Mouse (Mus musculus): ENCODE results near the gene Ints1. TPM values are rescaled to one million over a fixed set of nuclear protein-coding genes. Genes with fewer than 3 reads are reported as not detected.

Ints1 gene
- polyA plus RNA-seq, 1 experiment from 2014 or later: 33.2 TPM

DNA sequence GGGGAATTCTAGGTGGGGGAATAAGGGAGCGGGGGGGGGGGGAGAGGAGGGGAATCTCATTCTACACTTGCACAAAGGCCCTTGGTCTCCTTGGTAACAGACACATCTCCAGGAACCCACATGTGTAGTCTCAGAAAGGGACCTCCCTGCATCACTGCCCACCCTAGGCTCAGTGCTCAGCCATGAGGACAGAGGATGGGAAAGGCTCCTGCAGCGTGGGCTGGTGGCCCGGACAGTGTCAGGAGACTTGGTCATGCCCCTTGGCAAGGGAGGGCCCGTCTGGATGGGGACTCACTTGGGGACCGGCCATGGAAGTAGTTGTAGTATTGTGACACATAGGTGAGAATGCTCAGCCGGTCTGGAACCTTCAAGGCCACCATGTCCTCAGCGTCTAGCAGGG lies 56.5 kb downstream of the Ints1 start:
- H3K27me3 ChIP-seq (ENCODE audit: control insufficient read depth, insufficient read depth, low read depth, low read length): no peaks in the 10 kb centered on the region
- no peak overlapping the region for H3K4me3 ChIP-seq (ENCODE audit: low read depth, low read length)
- H3K36me3 ChIP-seq (ENCODE audit: control insufficient read depth, insufficient read depth, low read length): peaks cover 8% of the 10 kb centered on the region
- ATAC-seq: peak; percentile 69
- H3K4me1 ChIP-seq (ENCODE audit: control insufficient read depth, insufficient read depth, low read length): peaks cover 3% of the 10 kb centered on the region; the same call in 1 of the 2 replicates
- no peak overlapping the region for H3K4me2 ChIP-seq (ENCODE audit: low read length)
- no peak overlapping the region for H3K9ac ChIP-seq (ENCODE audit: low read depth, low read length)
- no peak overlapping the region for H3K27ac ChIP-seq (ENCODE audit: low read length)
- H3K9me3 ChIP-seq (replicated peaks; ENCODE audit: control insufficient read depth, low read length, poor library complexity, severe bottlenecking): no peaks in the 10 kb centered on the region
- WGBS: 74% methylated on average over 6 of the region's 7 CpGs

DNA sequence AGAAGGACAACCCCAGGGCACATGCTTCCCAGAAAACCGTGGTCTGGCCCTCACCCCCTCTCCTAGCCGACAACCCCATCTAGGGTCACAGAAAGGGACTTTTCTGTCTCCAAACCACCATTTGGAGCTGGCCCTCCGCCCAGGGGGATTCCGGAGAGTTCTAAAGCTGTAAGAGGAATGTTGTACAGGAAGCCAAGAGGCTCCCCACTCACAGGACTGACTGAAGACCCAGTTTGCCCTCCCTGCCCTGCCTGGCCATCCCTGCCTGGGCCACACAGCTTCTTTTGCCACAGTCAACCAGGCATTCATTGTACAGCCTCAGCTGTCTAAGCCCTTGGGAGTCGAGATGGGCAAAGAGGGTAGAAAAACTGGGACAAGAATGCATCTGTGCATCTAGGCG lies 56.9 kb downstream of the Ints1 start:
- peaks cover 3% of the 10 kb centered on the region; the same call in 1 of the 2 replicates for H3K4me1 ChIP-seq (ENCODE audit: control insufficient read depth, insufficient read depth, low read length)
- H3K4me3 ChIP-seq (ENCODE audit: low read depth, low read length): no peak overlapping the region
- H3K27ac ChIP-seq (ENCODE audit: low read length): no peak overlapping the region
- no peaks in the 10 kb centered on the region for H3K27me3 ChIP-seq (ENCODE audit: control insufficient read depth, insufficient read depth, low read depth, low read length)
- peaks cover 8% of the 10 kb centered on the region for H3K36me3 ChIP-seq (ENCODE audit: control insufficient read depth, insufficient read depth, low read length)
- no peak for ATAC-seq
- WGBS: 65% methylated on average over 6 of the region's 6 CpGs
- no peak overlapping the region for H3K4me2 ChIP-seq (ENCODE audit: low read length)
- H3K9me3 ChIP-seq (replicated peaks; ENCODE audit: control insufficient read depth, low read length, poor library complexity, severe bottlenecking): no peaks in the 10 kb centered on the region
- H3K9ac ChIP-seq (ENCODE audit: low read depth, low read length): no peak overlapping the region

DNA sequence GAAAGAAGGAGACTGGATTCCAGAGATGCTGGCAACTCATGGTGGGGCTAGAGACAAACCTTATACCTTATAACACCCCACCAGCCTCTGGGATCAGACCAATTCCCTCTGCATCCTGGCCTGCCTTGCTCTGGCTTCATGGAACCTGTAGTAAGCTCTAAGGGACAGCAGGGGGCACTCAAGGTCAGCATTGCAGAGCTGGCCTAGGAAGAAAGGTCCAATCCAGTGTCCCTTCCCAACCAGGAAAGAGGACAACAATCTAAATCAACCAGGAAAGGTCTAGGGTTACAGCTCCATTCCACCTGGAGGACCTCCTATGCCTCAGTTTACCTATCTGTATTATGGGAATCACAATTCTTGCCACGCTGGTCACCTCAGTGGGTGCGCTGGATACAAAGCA lies 57.8 kb downstream of the Ints1 start:
- Histone ChIP-seq H3K9me3 (replicated peaks; ENCODE audit: control insufficient read depth, low read length, poor library complexity, severe bottlenecking) (no peaks in the 10 kb centered on the region), H3K36me3 (ENCODE audit: control insufficient read depth, insufficient read depth, low read length) (peaks cover 8% of the 10 kb centered on the region), H3K27ac (ENCODE audit: low read length) (no peak overlapping the region), H3K4me3 (ENCODE audit: low read depth, low read length) (no peak overlapping the region), H3K27me3 (ENCODE audit: control insufficient read depth, insufficient read depth, low read depth, low read length) (no peaks in the 10 kb centered on the region), H3K4me2 (ENCODE audit: low read length) (no peak overlapping the region), H3K4me1 (ENCODE audit: control insufficient read depth, insufficient read depth, low read length) (peaks cover 3% of the 10 kb centered on the region; the same call in 1 of the 2 replicates), H3K9ac (ENCODE audit: low read depth, low read length) (no peak overlapping the region)
- no peak for ATAC-seq
- WGBS: 96% methylated on average over 2 of the region's 2 CpGs

DNA sequence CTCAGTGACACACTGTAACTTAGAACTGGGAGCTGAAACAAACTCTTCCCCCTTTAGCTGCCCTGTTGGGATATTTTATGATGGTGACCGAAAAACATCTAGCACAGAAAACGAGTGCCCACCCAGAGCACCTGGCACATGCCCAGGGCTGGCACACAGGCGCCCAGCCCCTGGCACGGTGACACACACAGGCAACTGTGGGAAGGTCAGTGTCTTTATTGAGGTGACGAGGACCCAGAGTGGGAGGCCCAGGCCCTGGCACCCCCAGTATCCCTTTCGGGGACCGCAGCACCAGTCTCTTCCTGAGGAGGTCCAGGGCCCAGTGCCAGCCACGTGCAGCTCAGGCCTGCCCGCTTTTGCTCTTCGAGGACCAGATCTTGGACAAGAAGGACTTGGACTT lies 69.0 kb downstream of the Ints1 start:
- Histone ChIP-seq H3K4me1 (ENCODE audit: control insufficient read depth, insufficient read depth, low read length) (no peaks in the 10 kb centered on the region), H3K4me2 (ENCODE audit: low read length) (no peak overlapping the region), H3K9ac (ENCODE audit: low read depth, low read length) (no peak overlapping the region), H3K36me3 (ENCODE audit: control insufficient read depth, insufficient read depth, low read length) (peaks cover 23% of the 10 kb centered on the region), H3K27ac (ENCODE audit: low read length) (no peak overlapping the region), H3K27me3 (ENCODE audit: control insufficient read depth, insufficient read depth, low read depth, low read length) (no peaks in the 10 kb centered on the region), H3K4me3 (ENCODE audit: low read depth, low read length) (no peak overlapping the region), H3K9me3 (replicated peaks; ENCODE audit: control insufficient read depth, low read length, poor library complexity, severe bottlenecking) (peaks cover 4% of the 10 kb centered on the region)
- ATAC-seq: no peak
- WGBS: 93% methylated on average over 10 of the region's 10 CpGs

DNA sequence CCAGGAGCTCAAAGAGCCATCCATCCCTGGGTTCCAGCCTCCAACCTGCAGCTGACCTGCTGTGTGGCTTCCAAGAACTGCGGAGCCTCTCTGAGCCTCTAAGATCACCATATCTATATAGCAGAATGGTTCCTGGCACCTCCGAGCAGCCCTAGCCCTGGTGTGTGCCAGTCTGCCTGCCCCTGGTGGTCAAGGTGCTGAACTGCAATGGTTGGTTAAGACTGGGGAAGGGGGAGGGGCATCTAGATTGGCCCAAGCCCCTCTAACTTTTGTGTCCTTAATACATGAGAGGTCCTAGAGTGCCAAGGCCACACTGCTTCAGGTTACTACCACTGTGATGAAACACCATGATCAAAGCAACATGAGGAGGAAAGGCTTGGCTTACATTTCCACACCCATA lies 72.6 kb downstream of the Ints1 start:
- H3K9me3 ChIP-seq (replicated peaks; ENCODE audit: control insufficient read depth, low read length, poor library complexity, severe bottlenecking): peaks cover 4% of the 10 kb centered on the region
- no peak for ATAC-seq
- peaks cover 6% of the 10 kb centered on the region; the same call in 1 of the 2 replicates for H3K36me3 ChIP-seq (ENCODE audit: control insufficient read depth, insufficient read depth, low read length)
- WGBS: 62% methylated on average over 2 of the region's 2 CpGs
- no peak overlapping the region for H3K4me3 ChIP-seq (ENCODE audit: low read depth, low read length)
- H3K4me2 ChIP-seq (ENCODE audit: low read length): no peak overlapping the region
- H3K27ac ChIP-seq (ENCODE audit: low read length): no peak overlapping the region
- no peak overlapping the region for H3K9ac ChIP-seq (ENCODE audit: low read depth, low read length)
- no peaks in the 10 kb centered on the region for H3K4me1 ChIP-seq (ENCODE audit: control insufficient read depth, insufficient read depth, low read length)
- H3K27me3 ChIP-seq (ENCODE audit: control insufficient read depth, insufficient read depth, low read depth, low read length): no peaks in the 10 kb centered on the region

DNA sequence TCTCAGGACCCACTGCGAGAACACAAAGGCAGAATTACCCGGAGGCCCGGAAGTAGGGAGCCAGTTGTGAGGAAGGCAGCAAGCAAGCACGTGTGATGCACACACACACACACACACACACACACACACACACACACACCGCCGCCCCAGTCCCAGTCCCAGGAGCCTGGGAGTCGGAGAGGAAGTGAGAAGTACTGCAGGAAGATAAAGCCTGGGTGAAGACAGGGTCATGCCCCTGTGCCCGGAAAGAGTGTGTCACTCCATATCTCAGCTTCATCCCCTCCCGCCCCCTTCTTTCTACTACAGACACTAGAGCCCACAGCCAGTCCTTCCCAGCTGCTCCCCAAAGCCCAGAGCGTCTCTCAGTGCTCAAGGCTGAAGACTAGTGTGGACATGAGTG lies 73.2 kb downstream of the Ints1 start:
- Histone ChIP-seq H3K4me3 (ENCODE audit: low read depth, low read length) (no peak overlapping the region), H3K27ac (ENCODE audit: low read length) (no peak overlapping the region), H3K4me1 (ENCODE audit: control insufficient read depth, insufficient read depth, low read length) (no peaks in the 10 kb centered on the region), H3K27me3 (ENCODE audit: control insufficient read depth, insufficient read depth, low read depth, low read length) (no peaks in the 10 kb centered on the region), H3K36me3 (ENCODE audit: control insufficient read depth, insufficient read depth, low read length) (peaks cover 6% of the 10 kb centered on the region; the same call in 1 of the 2 replicates), H3K9ac (ENCODE audit: low read depth, low read length) (no peak overlapping the region), H3K9me3 (replicated peaks; ENCODE audit: control insufficient read depth, low read length, poor library complexity, severe bottlenecking) (peaks cover 4% of the 10 kb centered on the region), H3K4me2 (ENCODE audit: low read length) (no peak overlapping the region)
- 68% methylated on average over 8 of the region's 10 CpGs for WGBS
- no peak for ATAC-seq

Small RNA genes within 50 kb of the gene (microRNA-seq; reads per million reads assigned to microRNA genes)
- not detected for gene Mir7037

Other genes with a start within 250 kb of the Ints1 start
- gene Uncx, start 232.2 kb downstream of the Ints1 start, polyA plus RNA-seq (2015; fragmentation: Nextera tagmentation; extraction: Ambion mirVana): 22.5 and 23.8 TPM in 2 replicates
- gene Micall2, start 39.3 kb downstream of the Ints1 start, polyA plus RNA-seq (2015; fragmentation: Nextera tagmentation; extraction: Ambion mirVana): 14.7 and 15.2 TPM in 2 replicates
- gene Mafk, start 15.8 kb upstream of the Ints1 start, polyA plus RNA-seq (2015; fragmentation: Nextera tagmentation; extraction: Ambion mirVana): 17.6 and 18.8 TPM in 2 replicates
- gene Tmem184a, start 44.2 kb upstream of the Ints1 start, polyA plus RNA-seq (2015; fragmentation: Nextera tagmentation; extraction: Ambion mirVana): 0.09 and 0.26 TPM in 2 replicates
- gene Gm26938, start 50.7 kb upstream of the Ints1 start, polyA plus RNA-seq (2015; fragmentation: Nextera tagmentation; extraction: Ambion mirVana): not detected in 2 replicates
- 71.8 and 72.5 TPM in 2 replicates for gene Psmg3, start 51.2 kb upstream of the Ints1 start, polyA plus RNA-seq (2015; fragmentation: Nextera tagmentation; extraction: Ambion mirVana)
- 2.5 TPM in 2 replicates for gene Elfn1, start 132.3 kb upstream of the Ints1 start, polyA plus RNA-seq (2015; fragmentation: Nextera tagmentation; extraction: Ambion mirVana)

Data from midbrain, embryonic 16.5 days (tissue).